Mouse (Mus musculus) T-helper 2 cell (primary cell): ENCODE measurements around the gene Tgfbr3l.

Experiments used
- in situ Hi-C: fragments of 300-600 bp; cut with MboI, MseI; formaldehyde crosslinking; loops from one replicate; pipeline ENCODE4 v1.15.1; 2025; ENCODE audit warnings: high pct_unique_total_duplicates

Tgfbr3l gene

GRCm38 (mm10) chr8:4259805-4260170 lies 11.8 kb downstream of the Tgfbr3l start:
- in situ Hi-C loops, result loop anchor here (5.0 to 10.0 kb wide), 2 partner anchors 55 to 63 kb away; no protein-coding TSS in a partner anchor

GRCm38 (mm10) chr8:4263105-4263791 lies 15.2 kb downstream of the Tgfbr3l start:
- in situ Hi-C loops, result loop anchor here (10.0 kb wide), 1 partner anchor 58 kb away; no protein-coding TSS in a partner anchor

GRCm38 (mm10) chr8:4265160-4265914 lies 17.3 kb downstream of the Tgfbr3l start:
- in situ Hi-C loops, result loop anchor here (10.0 kb wide), 1 partner anchor 61 kb away; no protein-coding TSS in a partner anchor

GRCm38 (mm10) chr8:4267627-4268026 lies 19.6 kb downstream of the Tgfbr3l start:
- in situ Hi-C loops, result loop anchor here (10.0 kb wide), 1 partner anchor 63 kb away; no protein-coding TSS in a partner anchor

DNA sequence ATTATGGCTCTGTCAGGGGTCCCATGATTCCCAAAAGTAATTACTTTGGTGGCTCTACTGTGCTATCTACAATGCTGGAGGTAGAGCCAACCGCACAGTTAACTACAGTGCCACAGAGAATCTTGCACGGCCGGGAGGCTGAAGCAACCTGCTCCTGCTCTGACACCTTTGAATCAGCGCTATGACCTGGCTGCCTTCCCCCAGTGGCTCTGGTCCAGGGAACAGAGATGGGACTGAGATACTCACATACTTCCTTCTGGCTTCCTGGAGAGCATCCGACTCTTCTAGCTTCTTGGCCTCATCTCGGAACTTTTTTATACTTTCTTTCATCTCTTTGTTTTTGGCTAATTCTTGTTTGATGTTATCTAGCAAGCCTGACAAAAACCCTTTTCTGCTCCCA lies 21.6 kb downstream of the Tgfbr3l start:
- in situ Hi-C loops, result loop anchor here (10.0 kb wide), 1 partner anchor 65 kb away; no protein-coding TSS in a partner anchor

GRCm38 (mm10) chr8:4275275-4276110 lies 27.5 kb downstream of the Tgfbr3l start, which contains the start of gene Timm44:
Gene Timm44, minus strand, starts transcription at chr8:4275913.
- in situ Hi-C loops, result no loop called here

- in situ Hi-C loops, result no loop called here
Observed at GRCm38 (mm10) chr8:4276111-4276465, 28.1 kb downstream of the Tgfbr3l start.

DNA sequence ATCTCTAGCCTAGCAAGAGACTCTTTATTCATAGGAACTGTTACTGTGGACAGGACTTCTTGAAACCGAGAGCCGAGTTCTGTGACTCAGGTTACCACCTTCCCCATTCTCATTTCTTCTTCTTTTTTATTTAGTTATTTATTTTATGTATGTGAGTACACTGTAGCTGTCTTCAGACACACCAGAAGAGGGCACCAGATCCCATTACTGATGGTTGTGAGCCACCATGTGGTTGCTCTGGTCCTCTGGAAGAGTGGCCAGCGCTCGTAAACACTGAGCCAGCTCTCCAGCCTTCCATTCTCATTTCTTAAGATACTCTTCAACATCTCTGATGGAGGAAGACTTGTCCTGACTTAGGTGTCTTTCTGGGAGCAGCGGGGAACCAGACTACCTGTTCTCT lies 44.7 kb downstream of the Tgfbr3l start:
- in situ Hi-C loops, result no loop called here

- in situ Hi-C loops, result no loop called here
Observed at GRCm38 (mm10) chr8:4297822-4298221, 49.8 kb downstream of the Tgfbr3l start.
